12 mouse cellular contexts compared by ENCODE assay signal in genomic region chr13:29974066-29974465, GRCm38 (mm10). TPM values are rescaled to one million over a fixed set of nuclear protein-coding genes. Genes with fewer than 3 reads are reported as not detected.
DNase-seq lines count a peak whose midpoint lies in the region; ATAC-seq and TF ChIP-seq lines count a peak whose summit lies in the region.
"Had no signal": no experiment of that assay in that cellular context is flagged by ENCODE, and none has a peak within 500 bp of the region (broad histone marks: within the 10 kb centered on the region; RNA-seq: fewer than 3 reads in every experiment).

No protein-coding gene starts in this region.

- no peak overlapping the region for H3K9ac ChIP-seq in heart, adult 2 months (ENCODE audit: low read depth, low read length)
- no peak overlapping the region for H3K9ac ChIP-seq in ES-Bruce4 (ENCODE audit: low read depth, poor library complexity, severe bottlenecking)
- no peak overlapping the region for H3K9ac ChIP-seq in forebrain, embryonic 13.5 days
- H3K9ac ChIP-seq: liver, embryonic 15.5 days had no signal

- peak; percentile 64 for TF ChIP-seq CTCF in heart, adult 2 months (IDR thresholded peaks at IDR 0.05)
- peak; percentile 29; the same call in 1 of the 2 replicates for TF ChIP-seq CTCF in lung, adult 2 months (IDR thresholded peaks at IDR 0.05; ENCODE audit: insufficient read depth, low read length)
- TF ChIP-seq CTCF in ES-Bruce4 (IDR thresholded peaks at IDR 0.05; ENCODE audit: low read depth, low read length), result peak; percentile 35

- no peak for TF ChIP-seq POLR2A in heart, adult 2 months (IDR thresholded peaks at IDR 0.05; ENCODE audit: insufficient read depth, low read depth, low read length)
- no peak for TF ChIP-seq POLR2A in lung, adult 2 months (IDR thresholded peaks at IDR 0.05; ENCODE audit: borderline replicate concordance, extremely low read depth, low read depth, low read length)
- no peak for TF ChIP-seq POLR2A in ES-Bruce4 (IDR thresholded peaks at IDR 0.05; ENCODE audit: insufficient read depth, low read length)

- no peaks in the 10 kb centered on the region for H3K36me3 ChIP-seq in heart, adult 2 months (ENCODE audit: control insufficient read depth, insufficient read depth, low read length)
- peaks cover 24% of the 10 kb centered on the region for H3K36me3 ChIP-seq in heart, embryonic 10.5 days
- H3K36me3 ChIP-seq in ES-Bruce4 (ENCODE audit: control insufficient read depth, insufficient read depth, low read length, poor library complexity, severe bottlenecking), result peaks cover 18% of the 10 kb centered on the region
- H3K36me3 ChIP-seq in forebrain, embryonic 13.5 days (ENCODE audit: poor library complexity, severe bottlenecking), result peaks cover 17% of the 10 kb centered on the region

- intact Hi-C loops in heart, adult 2 months (cut with DNase I), result no loop called here

- H3K9me3 ChIP-seq in heart, embryonic 10.5 days, result no peaks in the 10 kb centered on the region
- H3K9me3 ChIP-seq in ES-Bruce4 (replicated peaks; ENCODE audit: control insufficient read depth, insufficient read depth, low read length, poor library complexity, severe bottlenecking), result no peaks in the 10 kb centered on the region
- no peaks in the 10 kb centered on the region for H3K9me3 ChIP-seq in forebrain, embryonic 13.5 days (replicated peaks)
- H3K9me3 ChIP-seq: liver, embryonic 15.5 days had no signal

- DNase-seq in heart, adult 2 months, result no peak
- DNase-seq in heart, embryonic 10.5 days (ENCODE audit: low spot score), result no peak
- no peak for DNase-seq in lung, adult 2 months
- DNase-seq in lung, adult 18-20 months, result no peak
- DNase-seq in urinary bladder, postnatal 14 days (ENCODE audit: low spot score), result no peak
- DNase-seq: cerebellum, adult 9-11 months; gastrocnemius, postnatal 14 days; heart, postnatal 36 days had no signal

- H3K4me1 ChIP-seq in heart, adult 2 months (ENCODE audit: control insufficient read depth, insufficient read depth, low read length), result peaks cover 4% of the 10 kb centered on the region; the same call in 1 of the 2 replicates
- H3K4me1 ChIP-seq in heart, embryonic 10.5 days, result peaks cover 33% of the 10 kb centered on the region
- peaks cover 3% of the 10 kb centered on the region; the same call in 1 of the 2 replicates for H3K4me1 ChIP-seq in lung, adult 2 months (ENCODE audit: control insufficient read depth, insufficient read depth, low read length)
- H3K4me1 ChIP-seq in ES-Bruce4 (ENCODE audit: control insufficient read depth, insufficient read depth, low read length), result no peaks in the 10 kb centered on the region
- H3K4me1 ChIP-seq in forebrain, embryonic 13.5 days, result no peaks in the 10 kb centered on the region

- H3K27me3 ChIP-seq in heart, adult 2 months (ENCODE audit: control insufficient read depth, insufficient read depth, low read length), result no peaks in the 10 kb centered on the region
- no peaks in the 10 kb centered on the region for H3K27me3 ChIP-seq in heart, embryonic 10.5 days (ENCODE audit: insufficient read depth, poor library complexity, severe bottlenecking)
- H3K27me3 ChIP-seq in ES-Bruce4 (ENCODE audit: control insufficient read depth, insufficient read depth, low read length, poor library complexity, severe bottlenecking), result no peaks in the 10 kb centered on the region
- no peaks in the 10 kb centered on the region for H3K27me3 ChIP-seq in forebrain, embryonic 13.5 days
- H3K27me3 ChIP-seq: liver, embryonic 15.5 days had no signal

- no peak overlapping the region for H3K27ac ChIP-seq in heart, adult 2 months
- no peak overlapping the region for H3K27ac ChIP-seq in heart, embryonic 10.5 days
- no peak overlapping the region for H3K27ac ChIP-seq in ES-Bruce4 (ENCODE audit: insufficient read depth, low read length)
- H3K27ac ChIP-seq in forebrain, embryonic 13.5 days, result no peak overlapping the region
- H3K27ac ChIP-seq: liver, embryonic 15.5 days had no signal

- WGBS in heart, adult 2 months, result 91% methylated on average over 5 of the region's 5 CpGs
- WGBS in heart, embryonic 10.5 days, result 86% methylated on average over 5 of the region's 5 CpGs
- 85% methylated on average over 5 of the region's 5 CpGs for WGBS in lung, adult 2 months
- 94% methylated on average over 5 of the region's 5 CpGs for WGBS in forebrain, embryonic 13.5 days

- TF ChIP-seq EP300 in heart, adult 2 months (IDR thresholded peaks at IDR 0.05; ENCODE audit: insufficient read depth, low read depth, low read length), result no peak
- no peak for TF ChIP-seq EP300 in ES-Bruce4 (IDR thresholded peaks at IDR 0.05; ENCODE audit: insufficient read depth, low read depth, low read length)

- H3K79me2 ChIP-seq in heart, adult 2 months (replicated peaks; ENCODE audit: control insufficient read depth, insufficient read depth, low read length), result peaks cover 2% of the 10 kb centered on the region

- no peak overlapping the region for H3K4me2 ChIP-seq in forebrain, embryonic 13.5 days
- H3K4me2 ChIP-seq: liver, embryonic 15.5 days had no signal

- H3K4me3 ChIP-seq in heart, adult 2 months, result no peak overlapping the region
- no peak overlapping the region for H3K4me3 ChIP-seq in heart, embryonic 10.5 days
- H3K4me3 ChIP-seq in lung, adult 2 months (replicated peaks; ENCODE audit: extremely low read depth, low read depth, low read length), result no peak overlapping the region
- H3K4me3 ChIP-seq in ES-Bruce4 (ENCODE audit: low read depth, low read length), result no peak overlapping the region
- no peak overlapping the region for H3K4me3 ChIP-seq in forebrain, embryonic 13.5 days
- H3K4me3 ChIP-seq: liver, embryonic 15.5 days had no signal

- ATAC-seq in megakaryocyte progenitor cell, adult 5-6 weeks (replicated peaks; ENCODE audit: poor library complexity), result peak; percentile 57; the same call in 1 of the 2 replicates
- ATAC-seq in forebrain, embryonic 13.5 days, result no peak

RNA-seq across cellular contexts. Expression of gene E2f3, which starts 11.8 kb away (rescaled TPM):
- total RNA-seq in heart, adult 2 months (2021), result 1 to 10 TPM; 6.2 TPM
- 2.6 and 5.1 TPM in 2 replicates for polyA plus RNA-seq in heart, adult 2 months (2012; rRNA removed)
- 13.2 and 15.6 TPM in 2 replicates for polyA plus RNA-seq in heart, embryonic 10.5 days (2016; fragmentation: Nextera tagmentation; extraction: Ambion mirVana)
- polyA plus RNA-seq in lung, adult 2 months (2012; rRNA removed), result 1.5 and 3.2 TPM in 2 replicates
- 26.8 and 29.7 TPM in 2 replicates for polyA plus RNA-seq in ES-Bruce4 (2011; ENCODE audit: insufficient read depth, insufficient read length, low read depth, missing spikeins)
- 16.9 and 17.8 TPM in 2 replicates for total RNA-seq in megakaryocyte progenitor cell, adult 5-6 weeks (2015)
- total RNA-seq in megakaryocyte progenitor cell, adult 5-6 weeks (2017), result 11.8 and 12.4 TPM in 2 replicates
- polyA plus RNA-seq in forebrain, embryonic 13.5 days (2015; fragmentation: Nextera tagmentation; extraction: Ambion mirVana), result 11.5 and 12.4 TPM in 2 replicates
